Mouse (Mus musculus) stomach, embryonic 16.5 days (tissue): ENCODE results near the gene Mgll. TPM values are rescaled to one million over a fixed set of nuclear protein-coding genes. Genes with fewer than 3 reads are reported as not detected.

Experiments used
- ATAC-seq: fragments of 200-750 bp; cut with Nextera tagmentation; 2 replicates; pipeline ENCODE4 v1.8.0; 2017; ENCODE audit warnings: moderate number of reproducible peaks, moderate TSS enrichment; ENCODE audit not compliant: insufficient read depth, low FRiP score
- H3K27ac ChIP-seq: fragments of 300-500 bp; sonication (generic); 2 replicates; pipeline ENCODE4 v1.5.1; 2014; ENCODE audit warnings: low read length
- H3K27me3 ChIP-seq: fragments of 300-500 bp; sonication (generic); 2 replicates; pipeline ENCODE4 v1.6.1; 2014; ENCODE audit warnings: low read length, control low read depth, mixed read lengths; ENCODE audit not compliant: control insufficient read depth, insufficient read depth
- H3K36me3 ChIP-seq: fragments of 300-500 bp; sonication (generic); 2 replicates; pipeline ENCODE4 v1.6.1; 2014; ENCODE audit warnings: low read length; ENCODE audit not compliant: control insufficient read depth, insufficient read depth
- H3K4me1 ChIP-seq: fragments of 300-500 bp; sonication (generic); 2 replicates; pipeline ENCODE4 v1.6.1; 2014; ENCODE audit warnings: low read length, control low read depth, mixed read lengths; ENCODE audit not compliant: control insufficient read depth, insufficient read depth
- H3K4me2 ChIP-seq: fragments of 300-500 bp; sonication (generic); 2 replicates; pipeline ENCODE4 v1.6.1; 2014; ENCODE audit warnings: low read depth, low read length, mixed read lengths
- H3K4me3 ChIP-seq: fragments of 300-500 bp; sonication (generic); replicated peaks from 2 replicates; pipeline ENCODE4 v1.5.1; 2014; ENCODE audit warnings: mild to moderate bottlenecking, low read length
- H3K9ac ChIP-seq: fragments of 300-500 bp; sonication (generic); 2 replicates; pipeline ENCODE4 v1.6.1; 2014; ENCODE audit warnings: low read length
- H3K9me3 ChIP-seq: fragments of 300-500 bp; sonication (generic); replicated peaks from 2 replicates; pipeline ENCODE4 v1.6.1; 2016; ENCODE audit warnings: low read length, control low read depth; ENCODE audit not compliant: control insufficient read depth
- WGBS: fragments of 180-500 bp; shearing (Covaris S2); extraction: QIAGEN DNeasy Blood & Tissue Kit; methylation state at CpG from one replicate; pipeline ENCODE4 v1.1.7; 2014; 5-methylcytosine and 5-hydroxymethylcytosine counted together
- polyA plus RNA-seq: library from polyadenylated mRNA; unstranded; fragments of >200 nt; fragmentation: Nextera tagmentation; extraction: Ambion mirVana; gene quantifications from 2 replicates; pipeline ENCODE4 v1.2.1, GENCODE M21; 2015

The Mgll gene
- polyA plus RNA-seq, 1 experiment from 2014 or later = 121 TPM

DNA sequence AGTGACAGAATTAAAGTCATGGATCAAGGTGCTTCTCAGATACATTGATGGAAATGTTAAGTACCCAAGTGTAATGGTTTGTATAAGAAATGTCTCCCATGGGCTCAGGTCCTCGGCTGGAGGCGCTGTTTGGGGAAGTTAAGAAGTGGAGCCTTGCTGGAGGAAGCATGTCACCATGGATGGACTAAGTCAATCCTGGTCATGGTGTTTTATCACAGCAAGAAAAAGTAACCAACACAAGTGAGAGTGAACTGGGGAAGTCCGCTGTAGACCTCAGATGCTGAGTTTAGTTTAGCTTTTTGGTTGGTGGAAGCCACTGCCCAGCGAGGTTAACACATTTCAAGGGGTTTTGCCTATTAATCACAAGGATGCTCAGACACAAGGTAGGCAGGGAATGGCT, 105.4 kb downstream of the Mgll start:
- no peaks in the 10 kb centered on the region for H3K9me3 ChIP-seq
- 87% methylated on average over 4 of the region's 4 CpGs for WGBS
- ATAC-seq = no peak
- H3K27ac ChIP-seq = no peak overlapping the region
- no peaks in the 10 kb centered on the region for H3K36me3 ChIP-seq
- no peaks in the 10 kb centered on the region for H3K27me3 ChIP-seq
- no peak overlapping the region for H3K4me3 ChIP-seq
- peaks cover 14% of the 10 kb centered on the region for H3K4me1 ChIP-seq
- H3K4me2 ChIP-seq = no peak overlapping the region
- no peak overlapping the region for H3K9ac ChIP-seq

DNA sequence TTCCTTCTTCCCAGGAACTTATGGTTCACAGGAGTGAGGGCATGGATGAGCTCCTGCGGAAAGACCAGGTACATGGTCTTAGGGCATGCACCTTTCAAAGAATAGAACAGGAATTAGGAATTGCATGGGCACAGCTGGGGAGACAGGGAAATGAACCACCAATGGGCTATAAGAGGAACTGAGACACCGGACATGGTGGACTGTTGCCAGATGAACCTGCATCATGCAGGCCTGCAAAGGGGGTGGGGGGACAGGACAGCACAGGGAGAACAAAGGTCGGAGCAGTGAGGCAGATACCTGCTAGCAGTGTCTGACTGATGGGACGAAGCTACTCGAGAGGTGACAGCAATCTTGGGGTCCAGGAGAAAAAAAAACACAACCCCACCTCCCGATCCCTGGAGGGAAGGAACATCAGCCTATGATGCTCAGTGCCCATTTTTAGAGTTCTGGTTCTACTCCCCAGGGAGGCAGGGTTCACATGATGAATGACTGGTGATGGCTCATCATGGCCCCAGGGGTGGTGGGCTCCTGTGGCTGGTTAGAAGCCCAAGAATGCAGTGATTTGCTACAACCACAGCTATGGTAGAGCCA, 106.0 kb downstream of the Mgll start:
- 88% methylated on average over 6 of the region's 6 CpGs for WGBS
- Histone ChIP-seq H3K27me3 (no peaks in the 10 kb centered on the region), H3K27ac (no peak overlapping the region), H3K4me2 (no peak overlapping the region), H3K4me3 (no peak overlapping the region), H3K9me3 (no peaks in the 10 kb centered on the region), H3K36me3 (no peaks in the 10 kb centered on the region), H3K9ac (no peak overlapping the region), H3K4me1 (peaks cover 14% of the 10 kb centered on the region)
- no peak for ATAC-seq

DNA sequence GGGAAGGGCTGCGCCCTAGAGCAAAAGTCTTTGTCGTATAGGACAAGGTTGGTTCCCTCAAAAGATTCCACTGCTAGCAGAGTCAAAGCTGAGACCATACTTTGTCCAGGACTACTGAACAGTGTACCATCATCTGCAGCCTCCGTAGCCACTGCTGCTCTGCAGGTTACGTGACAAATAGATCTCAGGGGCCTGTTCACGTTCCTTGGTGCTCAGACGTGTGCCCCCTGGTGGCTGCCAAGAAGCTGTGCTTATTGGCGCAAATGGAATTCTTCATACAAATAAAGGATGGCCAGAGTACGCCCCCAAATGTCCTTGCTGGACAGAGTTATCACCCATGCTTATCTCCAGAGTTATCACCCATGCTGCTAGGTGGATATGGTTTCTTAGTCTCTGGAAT, 107.2 kb downstream of the Mgll start:
- Histone ChIP-seq H3K4me3 (no peak overlapping the region), H3K27ac (no peak overlapping the region), H3K9me3 (no peaks in the 10 kb centered on the region), H3K9ac (no peak overlapping the region), H3K27me3 (no peaks in the 10 kb centered on the region), H3K4me2 (no peak overlapping the region), H3K36me3 (peaks cover 3% of the 10 kb centered on the region; the same call in 1 of the 2 replicates), H3K4me1 (peaks cover 12% of the 10 kb centered on the region)
- 22% methylated on average over 8 of the region's 8 CpGs for WGBS
- ATAC-seq = 0 out of 2 replicates have a peak, but pooled peaks have one; percentile 43

DNA sequence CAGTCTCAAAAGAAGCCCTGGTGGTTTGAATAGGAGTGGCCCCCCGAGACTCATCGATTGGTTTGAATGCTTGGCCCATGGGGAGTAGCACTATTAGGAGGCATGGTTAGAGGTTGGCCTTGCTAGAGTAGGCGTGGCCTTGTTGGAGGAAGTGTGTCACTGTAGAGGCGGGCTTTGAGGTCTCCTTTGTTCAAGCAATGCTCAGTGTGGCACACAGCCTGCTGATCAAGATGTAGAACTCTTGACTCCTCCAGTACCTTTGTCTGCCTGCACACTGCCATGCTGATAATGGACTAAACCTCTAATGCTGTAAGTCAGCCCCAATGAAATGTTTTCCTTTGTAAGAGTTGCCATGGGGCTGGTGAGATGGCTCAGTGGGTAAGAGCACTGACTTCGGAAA, 108.5 kb downstream of the Mgll start:
- WGBS = 80% methylated on average over 5 of the region's 5 CpGs
- no peak overlapping the region for H3K4me2 ChIP-seq
- H3K9me3 ChIP-seq = no peaks in the 10 kb centered on the region
- no peak overlapping the region for H3K27ac ChIP-seq
- H3K27me3 ChIP-seq = no peaks in the 10 kb centered on the region
- no peak overlapping the region for H3K9ac ChIP-seq
- no peak for ATAC-seq
- peaks cover 3% of the 10 kb centered on the region; the same call in 1 of the 2 replicates for H3K36me3 ChIP-seq
- H3K4me3 ChIP-seq = no peak overlapping the region
- H3K4me1 ChIP-seq = peaks cover 6% of the 10 kb centered on the region; the same call in 1 of the 2 replicates

DNA sequence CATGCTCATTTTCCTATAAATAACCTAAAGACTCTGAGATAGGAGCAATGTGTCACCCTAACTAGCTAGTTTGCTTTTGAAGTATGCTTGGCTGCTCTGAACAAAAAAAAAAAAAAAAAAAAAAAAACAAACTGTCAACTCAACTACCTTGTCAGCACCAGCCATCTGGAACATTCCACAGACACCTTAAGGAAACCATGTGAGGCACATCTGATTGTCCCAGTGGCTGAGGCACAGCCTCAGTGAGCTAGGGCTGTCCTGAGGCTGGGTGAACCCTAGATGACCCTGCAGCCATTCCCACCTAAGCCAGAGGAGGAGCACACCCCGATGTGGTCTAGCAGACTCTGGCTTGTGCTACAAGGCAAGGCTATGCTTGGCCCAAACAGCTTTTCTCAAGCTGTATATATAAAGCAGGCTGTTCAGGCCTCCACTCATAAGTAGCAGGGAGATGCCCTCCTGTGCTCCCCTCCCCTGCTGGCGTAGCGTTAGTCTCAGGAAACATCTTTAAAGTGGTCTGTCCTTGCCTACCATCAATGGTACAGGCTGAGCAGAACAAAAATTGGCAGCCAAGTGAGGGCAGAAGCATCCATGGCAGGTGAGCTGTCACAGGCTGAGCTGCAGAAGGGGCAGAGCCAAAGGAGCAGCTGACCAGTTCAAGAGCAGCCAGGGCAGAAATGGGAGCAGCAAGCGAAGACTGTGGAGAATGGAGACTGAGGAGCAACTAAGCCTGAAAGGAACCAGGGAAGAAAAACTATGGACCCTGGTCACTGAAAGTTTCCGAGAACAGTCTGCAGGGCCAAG, 109.3 kb downstream of the Mgll start:
- 76% methylated on average over 5 of the region's 5 CpGs for WGBS
- H3K27ac ChIP-seq = no peak overlapping the region
- H3K4me3 ChIP-seq = no peak overlapping the region
- no peak overlapping the region for H3K4me2 ChIP-seq
- ATAC-seq = no peak
- H3K9me3 ChIP-seq = no peaks in the 10 kb centered on the region
- no peak overlapping the region for H3K9ac ChIP-seq
- H3K27me3 ChIP-seq = no peaks in the 10 kb centered on the region
- H3K36me3 ChIP-seq = peaks cover 9% of the 10 kb centered on the region
- H3K4me1 ChIP-seq = 0 out of 2 replicates have a peak, but pooled peaks cover 1% of the 10 kb centered on the region

DNA sequence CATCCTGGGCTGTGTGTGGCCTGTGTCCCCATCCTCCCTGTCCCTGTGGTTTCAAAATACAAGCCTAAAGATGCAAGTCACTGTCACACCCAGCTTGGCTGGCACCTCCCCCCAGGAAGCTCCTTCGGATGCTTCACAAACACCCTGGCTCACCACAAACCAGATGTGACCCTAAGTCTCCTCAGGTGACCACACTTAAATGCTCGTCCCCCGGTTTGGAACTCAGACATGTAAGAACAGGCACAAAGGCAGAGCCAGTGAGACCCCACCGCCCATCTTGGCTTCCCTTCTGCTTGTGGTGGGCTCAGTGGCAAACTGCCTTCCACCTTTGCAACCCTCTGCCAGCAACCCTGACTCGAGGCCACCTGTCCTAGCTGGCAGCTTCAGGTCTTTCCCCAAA, 110.8 kb downstream of the Mgll start:
- Histone ChIP-seq H3K9me3 (no peaks in the 10 kb centered on the region), H3K27me3 (no peaks in the 10 kb centered on the region), H3K36me3 (peaks cover 12% of the 10 kb centered on the region), H3K9ac (no peak overlapping the region), H3K27ac (no peak overlapping the region), H3K4me3 (no peak overlapping the region), H3K4me1 (no peaks in the 10 kb centered on the region), H3K4me2 (no peak overlapping the region)
- no peak for ATAC-seq
- 72% methylated on average over 5 of the region's 5 CpGs for WGBS

DNA sequence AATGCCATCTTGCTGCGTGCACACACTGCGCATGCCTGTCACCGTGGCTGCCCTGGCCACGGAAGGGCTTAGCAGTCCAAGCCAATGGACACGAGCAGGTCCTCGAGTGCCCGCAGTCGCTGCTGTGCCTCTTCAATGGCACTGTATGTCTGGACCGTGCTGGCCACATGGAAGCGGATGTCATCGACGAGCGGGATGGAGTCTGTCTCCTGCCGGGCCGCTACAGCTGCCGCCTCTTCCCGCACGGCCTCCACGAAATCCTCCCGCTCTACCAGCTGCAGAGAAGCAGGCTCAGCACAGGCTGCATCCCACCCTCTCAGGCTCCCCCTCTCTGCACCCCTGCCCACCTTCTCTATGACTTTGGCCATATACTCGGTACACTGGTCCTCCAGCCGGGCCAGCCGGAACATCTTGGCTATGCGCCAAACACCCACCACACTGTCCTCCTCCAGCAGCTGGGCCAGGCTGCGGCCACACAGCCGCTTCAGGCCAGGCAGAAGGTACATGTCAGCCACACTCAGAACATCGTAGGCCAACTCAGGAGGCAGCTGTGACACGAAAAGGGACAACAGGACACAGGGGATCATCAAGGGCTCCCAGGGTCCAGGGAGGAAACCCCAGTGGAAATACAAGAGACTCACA, 112.1 kb downstream of the Mgll start:
- Histone ChIP-seq H3K36me3 (peaks cover 12% of the 10 kb centered on the region), H3K4me1 (peaks cover 8% of the 10 kb centered on the region), H3K4me2 (no peak overlapping the region), H3K4me3 (no peak overlapping the region), H3K27ac (no peak overlapping the region), H3K27me3 (no peaks in the 10 kb centered on the region), H3K9ac (no peak overlapping the region), H3K9me3 (no peaks in the 10 kb centered on the region)
- no peak for ATAC-seq
- WGBS = 83% methylated on average over 28 of the region's 28 CpGs

DNA sequence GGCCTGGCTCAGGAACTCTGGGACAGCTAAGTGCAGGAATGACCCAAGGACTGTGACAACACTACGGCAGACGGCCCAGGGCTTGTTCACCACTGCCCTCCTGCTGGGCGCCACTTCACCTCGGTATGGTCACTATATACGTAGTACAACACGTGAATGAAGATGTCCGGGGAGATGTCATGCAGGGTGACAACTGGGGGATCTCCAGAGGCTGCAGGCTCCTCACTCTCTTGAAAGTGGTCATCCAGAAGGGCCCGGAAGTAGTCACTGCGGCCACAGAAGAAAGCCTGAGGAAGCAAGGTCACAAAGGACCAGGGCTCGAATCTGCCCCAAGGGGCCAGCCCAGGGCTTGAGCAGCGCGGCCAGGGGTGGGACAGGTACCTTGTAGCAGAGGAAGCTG, 113.8 kb downstream of the Mgll start:
- no peak for ATAC-seq
- Histone ChIP-seq H3K27me3 (no peaks in the 10 kb centered on the region), H3K27ac (no peak overlapping the region), H3K9me3 (no peaks in the 10 kb centered on the region), H3K36me3 (peaks cover 12% of the 10 kb centered on the region), H3K4me1 (peaks cover 12% of the 10 kb centered on the region), H3K4me3 (no peak overlapping the region), H3K9ac (no peak overlapping the region), H3K4me2 (no peak overlapping the region)
- WGBS = 89% methylated on average over 12 of the region's 12 CpGs

DNA sequence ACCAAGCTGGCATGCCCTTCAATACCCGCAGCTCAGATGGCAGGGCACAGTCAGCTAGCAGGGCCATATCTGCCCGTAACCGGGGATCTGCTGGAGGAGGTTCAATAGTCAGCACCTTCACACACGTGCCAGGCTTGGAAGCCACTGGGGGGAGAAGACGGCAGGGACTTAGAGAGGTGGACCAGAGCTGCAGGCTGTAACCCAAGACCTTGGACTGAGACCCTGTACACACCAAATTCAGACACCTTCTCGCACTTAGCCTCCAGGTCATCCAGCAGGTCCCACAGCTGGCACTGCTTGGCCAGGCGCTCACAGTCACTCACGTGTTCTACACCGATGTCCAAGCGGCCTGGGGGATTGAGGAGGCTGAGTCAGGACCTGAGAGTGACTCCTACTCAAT, 114.4 kb downstream of the Mgll start:
- no peak for ATAC-seq
- H3K27me3 ChIP-seq = no peaks in the 10 kb centered on the region
- 88% methylated on average over 10 of the region's 10 CpGs for WGBS
- H3K9me3 ChIP-seq = no peaks in the 10 kb centered on the region
- H3K4me3 ChIP-seq = no peak overlapping the region
- H3K4me1 ChIP-seq = peaks cover 16% of the 10 kb centered on the region
- no peak overlapping the region for H3K9ac ChIP-seq
- H3K27ac ChIP-seq = no peak overlapping the region
- H3K4me2 ChIP-seq = no peak overlapping the region
- H3K36me3 ChIP-seq = peaks cover 12% of the 10 kb centered on the region
